Mouse (Mus musculus): ENCODE data around the gene Cyp4a10.
"Not testable (repeated sequence)": the region's sequence is repeated elsewhere in the genome, so short reads cannot be mapped to it uniquely, and the experiment has no call there.

- TF ChIP-seq CTCF (IDR thresholded peaks at IDR 0.05; ENCODE audit: extremely low read depth, insufficient read depth, insufficient read length, insufficient replicate concordance); POLR2A (IDR thresholded peaks at IDR 0.05; ENCODE audit: low read depth, low read length): not testable (repeated sequence)
Observed at GRCm38 (mm10) chr4:115476051-115476450, 42.0 kb upstream of the Cyp4a10 start.
